Mouse (Mus musculus) embryonic fibroblast, embryonic 13.5 days (primary cell): ENCODE measurements around the gene Fchsd2.

ENCODE experiments used
- CTCF ChIP-seq: IDR thresholded peaks from 2 replicates; pipeline ENCODE4 v1.5.1; 2011; ENCODE audit warnings: mild to moderate bottlenecking, control low read depth, low read length, moderate library complexity, borderline replicate concordance; ENCODE audit not compliant: insufficient read depth
- POLR2A ChIP-seq: IDR thresholded peaks from 2 replicates; pipeline ENCODE4 v1.6.1; 2011; ENCODE audit warnings: low read depth, mild to moderate bottlenecking, control low read depth, low read length, moderate library complexity

DNA sequence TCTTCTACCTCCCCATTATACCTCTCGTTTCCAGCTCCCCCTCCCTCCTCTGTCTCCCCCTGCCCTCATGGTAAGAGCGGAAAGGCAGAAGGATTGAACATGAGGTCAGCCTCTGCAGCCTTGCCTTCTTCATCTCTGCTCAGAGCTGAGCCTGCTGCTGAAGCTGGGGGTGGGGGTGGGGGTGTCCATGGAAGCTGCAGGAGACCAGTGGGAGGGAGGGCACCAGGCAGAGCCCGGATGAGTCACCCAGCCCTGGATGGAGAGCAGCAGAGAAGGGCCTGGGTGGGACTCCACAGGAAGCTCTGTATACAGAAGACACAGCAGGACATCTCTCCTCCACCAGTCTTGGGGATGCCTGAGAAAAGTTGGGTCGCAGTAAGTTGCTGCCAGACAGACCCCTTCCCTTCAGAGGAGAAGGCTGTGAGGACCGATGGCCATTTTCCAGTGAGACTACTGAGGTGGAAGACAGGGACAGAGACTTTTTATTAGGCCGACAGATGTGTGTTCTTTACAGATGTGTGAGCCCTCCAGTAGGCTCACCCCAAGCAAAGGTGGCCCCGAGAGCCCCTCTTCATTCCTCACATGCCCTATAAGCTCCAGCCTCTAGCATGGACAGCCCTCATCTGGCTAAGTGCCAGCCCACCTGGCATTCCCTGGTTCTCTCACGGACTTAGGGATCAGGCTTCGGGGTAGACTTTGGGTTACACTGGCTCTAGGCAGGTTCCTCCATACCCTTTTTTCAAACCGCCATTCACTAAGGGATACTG is 237.6 kb downstream of the Fchsd2 start:
- TF ChIP-seq CTCF (no peak), POLR2A (no peak)
